Mouse (Mus musculus) ovary, postnatal 14 days (tissue): ENCODE measurements around the gene Dcp1b.

Experiments
- DNase-seq: peaks from one replicate; pipeline ENCODE4 v3.0.0; 2022; ENCODE audit warnings: low spot score

The Dcp1b gene

GRCm38 (mm10) chr6:119233066-119233465 lies 58.0 kb downstream of the Dcp1b start:
- DNase-seq: no peak

- no peak for DNase-seq
Measured at GRCm38 (mm10) chr6:119235441-119235840, 60.4 kb downstream of the Dcp1b start.

- no peak for DNase-seq
Measured at GRCm38 (mm10) chr6:119236241-119236640, 61.2 kb downstream of the Dcp1b start, which contains the start of gene Cacna2d4. Gene Cacna2d4 (plus strand): TSS chr6:119236526.

DNA sequence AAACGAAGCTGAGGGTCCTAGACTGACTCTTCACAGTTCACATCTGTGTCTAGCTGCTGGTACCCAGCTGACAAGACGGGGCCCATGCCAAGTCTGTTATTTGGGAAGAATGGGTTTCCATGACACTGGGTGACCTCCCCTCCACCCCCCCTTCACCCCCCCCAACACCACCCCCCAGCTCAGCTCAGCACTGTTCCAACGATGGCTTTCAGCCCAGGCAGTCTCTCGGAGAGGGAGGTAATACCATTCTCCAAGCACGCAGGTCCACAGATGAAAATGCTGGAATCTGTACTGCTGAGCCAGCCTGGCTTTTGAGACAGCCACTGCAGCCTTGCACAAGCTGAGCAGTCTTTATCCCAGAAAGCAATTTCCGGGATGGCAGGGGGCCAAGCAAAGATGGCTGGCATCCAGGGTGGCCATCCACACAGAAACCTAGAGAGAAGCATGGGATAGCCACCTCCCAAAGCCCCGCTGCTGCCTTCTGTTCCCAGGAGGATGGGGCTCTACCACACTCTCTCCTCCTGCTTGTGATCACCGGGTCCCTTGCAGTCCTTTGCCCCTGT lies 62.5 kb downstream of the Dcp1b start:
- peak; percentile 51 for DNase-seq

DNA sequence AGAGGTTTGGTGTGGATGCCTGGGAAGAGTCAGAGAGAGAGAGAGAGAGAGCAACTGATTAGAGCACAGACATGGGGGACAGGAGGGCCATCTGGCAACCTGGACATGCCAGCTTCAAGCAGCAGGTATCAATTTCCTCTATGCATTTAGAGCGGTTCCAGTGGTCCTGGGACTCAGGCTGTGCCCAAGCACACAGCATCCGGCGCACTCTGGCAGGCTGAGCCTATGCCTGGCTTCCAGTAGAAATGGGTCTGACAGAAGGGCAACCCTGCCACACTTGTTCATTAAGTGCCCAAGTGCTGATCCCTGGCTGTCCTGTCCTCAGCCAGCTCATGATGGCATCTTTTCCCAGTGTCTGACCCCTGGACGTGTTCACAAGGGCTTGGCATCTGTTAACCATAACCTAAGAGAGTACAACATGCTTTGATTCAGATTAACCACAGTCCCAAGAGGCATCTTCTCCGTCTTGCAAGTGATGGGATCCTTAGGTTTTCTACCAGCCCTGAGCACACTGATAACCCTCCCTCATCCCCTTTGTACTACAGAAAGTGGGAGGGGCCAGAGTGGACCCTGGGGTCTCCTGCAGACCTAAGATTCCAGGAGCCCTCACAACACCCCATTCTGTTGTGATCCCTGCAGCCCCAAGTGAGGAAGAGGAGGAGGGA lies 64.4 kb downstream of the Dcp1b start:
- DNase-seq: no peak

GRCm38 (mm10) chr6:119240256-119240655 lies 65.2 kb downstream of the Dcp1b start:
- no peak for DNase-seq

DNA sequence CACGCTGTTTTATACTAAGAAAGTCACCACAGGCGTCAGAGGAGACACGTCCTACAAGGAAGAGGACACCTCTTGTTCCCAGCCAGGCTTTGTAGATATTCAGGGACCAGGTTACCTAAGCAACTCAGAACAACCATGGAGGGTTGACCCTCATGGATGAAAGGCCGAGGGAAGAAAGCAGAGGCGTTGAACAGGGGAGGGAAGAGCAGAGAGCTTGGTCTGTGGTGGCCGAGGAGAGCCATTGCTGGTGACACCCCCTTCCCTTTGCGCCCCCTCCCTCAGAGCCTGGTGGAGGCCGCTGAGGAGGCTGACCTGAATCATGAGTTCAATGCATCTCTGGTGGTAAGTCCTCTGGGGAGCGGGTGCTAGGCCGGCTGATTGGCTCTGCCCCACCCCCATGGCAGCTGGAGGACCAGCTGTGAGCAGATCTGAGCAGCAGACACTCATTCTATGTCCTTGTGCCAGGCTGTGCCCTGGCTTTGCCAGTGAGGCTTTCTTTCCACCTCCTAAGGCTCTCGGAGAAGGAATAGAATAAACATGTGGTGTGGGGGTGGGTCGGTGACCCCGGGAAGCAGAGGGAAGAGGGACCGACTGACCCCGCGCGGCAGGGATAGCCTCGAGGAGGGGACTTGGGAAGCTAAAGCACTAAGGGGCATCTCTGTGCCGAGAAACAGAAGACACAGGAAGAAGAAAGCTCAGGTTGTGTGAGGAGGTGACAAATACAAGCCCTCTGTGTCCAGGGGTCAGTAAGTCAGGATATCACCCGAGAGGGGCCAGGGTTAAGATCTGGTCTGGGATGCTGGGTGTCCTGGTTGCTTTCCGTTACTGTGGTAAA lies 66.0 kb downstream of the Dcp1b start:
- no peak for DNase-seq

DNA sequence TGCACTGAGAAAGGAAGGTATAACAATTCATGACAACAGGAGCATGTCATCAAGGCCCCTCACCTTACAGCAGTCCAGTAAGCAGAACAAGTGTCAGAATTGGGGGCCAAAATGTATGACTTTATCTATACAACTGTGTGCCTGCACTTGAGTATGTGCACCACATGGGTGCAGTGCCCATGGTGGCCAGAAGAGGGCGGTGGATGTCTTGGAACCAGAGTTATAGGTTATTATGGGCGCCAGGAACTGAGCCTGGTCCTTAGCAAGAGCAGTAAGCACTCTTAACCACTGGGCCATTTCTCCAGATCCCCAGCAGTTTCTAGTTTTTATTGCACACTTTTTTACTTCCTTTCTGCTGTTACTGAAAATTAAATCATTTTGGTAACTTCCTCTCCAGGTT lies 71.0 kb downstream of the Dcp1b start:
- DNase-seq: no peak

DNA sequence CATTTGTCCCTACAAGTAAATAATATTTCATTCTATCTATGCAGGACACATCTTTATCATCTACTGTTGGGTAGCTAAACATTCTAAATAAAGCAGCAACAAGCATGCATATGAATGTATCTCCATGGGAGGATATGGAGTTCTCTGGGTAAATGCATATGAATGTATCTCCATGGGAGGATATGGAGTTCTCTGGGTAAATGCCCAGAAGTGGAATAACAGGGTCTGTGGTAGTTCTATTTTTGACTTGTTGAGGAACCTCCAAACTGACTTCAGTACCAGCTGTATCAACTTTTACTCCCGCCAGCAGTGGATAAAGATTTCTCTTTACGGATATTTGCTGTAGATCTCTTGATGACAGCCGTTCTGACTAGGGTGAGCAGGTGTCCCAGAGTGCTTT lies 73.5 kb downstream of the Dcp1b start:
- no peak for DNase-seq

- DNase-seq: no peak
Measured at GRCm38 (mm10) chr6:119249726-119250125, 74.7 kb downstream of the Dcp1b start.

GRCm38 (mm10) chr6:119251704-119252103 lies 76.7 kb downstream of the Dcp1b start:
- no peak for DNase-seq
